Mouse (Mus musculus) forebrain, embryonic 16.5 days (tissue): ENCODE measurements around the gene Slc7a5. TPM values are rescaled to one million over a fixed set of nuclear protein-coding genes. Genes with fewer than 3 reads are reported as not detected.

Experiments used
- ATAC-seq: fragments of 200-750 bp; cut with Nextera tagmentation; 2 replicates; pipeline ENCODE4 v1.8.0; 2017; ENCODE audit warnings: mild to moderate bottlenecking, moderate library complexity
- H3K27ac ChIP-seq: fragments of 300-500 bp; sonication (generic); 2 replicates; pipeline ENCODE4 v1.5.1; 2014; ENCODE audit warnings: low read length, control low read depth
- H3K27me3 ChIP-seq: fragments of 300-500 bp; sonication (generic); replicated peaks from 2 replicates; pipeline ENCODE4 v1.6.1; 2014; ENCODE audit warnings: low read length; ENCODE audit not compliant: control insufficient read depth, insufficient read depth
- H3K36me3 ChIP-seq: fragments of 300-500 bp; sonication (generic); 2 replicates; pipeline ENCODE4 v1.6.1; 2014; ENCODE audit not compliant: control insufficient read depth, insufficient read depth
- H3K4me1 ChIP-seq: fragments of 300-500 bp; sonication (generic); replicated peaks from 2 replicates; pipeline ENCODE4 v1.6.1; 2014; ENCODE audit warnings: low read length; ENCODE audit not compliant: control insufficient read depth, insufficient read depth
- H3K4me2 ChIP-seq: fragments of 300-500 bp; sonication (generic); 2 replicates; pipeline ENCODE4 v1.6.1; 2014; ENCODE audit warnings: mild to moderate bottlenecking, low read length, control low read depth
- H3K4me3 ChIP-seq: fragments of 300-500 bp; sonication (generic); replicated peaks from 2 replicates; pipeline ENCODE4 v1.5.1; 2014; ENCODE audit warnings: mild to moderate bottlenecking, low read length, control low read depth
- H3K9ac ChIP-seq: fragments of 300-500 bp; sonication (generic); replicated peaks from 2 replicates; pipeline ENCODE4 v1.6.1; 2014; ENCODE audit warnings: low read depth, low read length, control low read depth
- H3K9me3 ChIP-seq: fragments of 300-500 bp; sonication (generic); 2 replicates; pipeline ENCODE4 v1.6.1; 2016; ENCODE audit warnings: low read length; ENCODE audit not compliant: control insufficient read depth
- WGBS: fragments of 180-500 bp; shearing (Covaris S2); extraction: QIAGEN DNeasy Blood & Tissue Kit; methylation state at CpG from one replicate; pipeline ENCODE4 v1.1.7; 2014; 5-methylcytosine and 5-hydroxymethylcytosine counted together
- polyA plus RNA-seq: library from polyadenylated mRNA; unstranded; fragments of >200 nt; fragmentation: Nextera tagmentation; extraction: Ambion mirVana; gene quantifications from 2 replicates; pipeline ENCODE4 v1.2.1, GENCODE M21; 2015

The Slc7a5 gene
- polyA plus RNA-seq, 1 experiment from 2014 or later: 44.1 TPM

DNA sequence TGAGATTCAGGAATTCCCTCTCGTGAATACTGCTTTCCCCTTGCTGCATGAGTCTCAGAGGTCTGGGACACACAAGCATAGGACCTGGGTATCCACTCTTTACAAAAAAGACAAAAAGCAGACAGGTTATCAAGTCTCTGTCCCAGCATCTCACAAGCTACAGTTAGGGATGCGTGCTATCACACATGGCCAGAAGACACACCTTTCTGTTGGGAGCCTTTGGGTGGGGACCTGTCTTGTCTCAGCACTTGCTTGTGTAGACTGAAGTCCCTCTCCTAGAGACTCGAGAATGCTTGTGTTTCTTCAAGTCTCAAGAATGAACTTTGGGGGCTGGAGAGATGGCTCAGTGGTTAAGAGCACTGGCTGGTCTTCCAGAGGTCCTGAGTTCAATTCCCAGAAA lies 5.3 kb upstream of the Slc7a5 start:
- no peak overlapping the region for H3K27ac ChIP-seq
- no peaks in the 10 kb centered on the region for H3K27me3 ChIP-seq
- 58% methylated on average over 3 of the region's 3 CpGs for WGBS
- no peak overlapping the region for H3K4me3 ChIP-seq
- H3K4me1 ChIP-seq: peaks cover 4% of the 10 kb centered on the region
- no peaks in the 10 kb centered on the region for H3K9me3 ChIP-seq
- no peak for ATAC-seq
- H3K4me2 ChIP-seq: no peak overlapping the region
- H3K9ac ChIP-seq: no peak overlapping the region
- H3K36me3 ChIP-seq: no peaks in the 10 kb centered on the region

DNA sequence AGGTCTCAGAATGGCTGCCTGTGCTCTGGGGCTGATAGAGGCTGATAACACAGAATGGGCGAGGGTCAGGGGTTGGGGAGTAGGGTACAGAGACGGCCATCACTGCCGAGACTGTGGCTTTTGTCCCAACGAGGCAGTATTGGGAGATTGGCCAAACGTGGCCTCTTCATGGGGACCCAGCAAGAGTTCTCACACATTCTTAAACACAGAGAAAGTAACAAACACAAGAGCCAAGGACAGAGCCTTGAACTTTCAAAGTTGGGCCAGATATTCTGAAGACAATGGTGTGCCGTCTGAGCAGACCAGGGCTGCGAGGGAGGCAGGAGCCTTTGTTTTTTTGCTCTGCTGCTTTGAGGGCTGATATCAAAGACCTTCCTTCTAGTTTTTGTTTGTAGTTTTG lies 4.5 kb upstream of the Slc7a5 start:
- Histone ChIP-seq H3K36me3 (no peaks in the 10 kb centered on the region), H3K4me3 (no peak overlapping the region), H3K27me3 (no peaks in the 10 kb centered on the region), H3K27ac (no peak overlapping the region), H3K4me1 (peaks cover 5% of the 10 kb centered on the region), H3K4me2 (no peak overlapping the region), H3K9ac (no peak overlapping the region), H3K9me3 (no peaks in the 10 kb centered on the region)
- WGBS: 61% methylated on average over 7 of the region's 7 CpGs
- no peak for ATAC-seq

DNA sequence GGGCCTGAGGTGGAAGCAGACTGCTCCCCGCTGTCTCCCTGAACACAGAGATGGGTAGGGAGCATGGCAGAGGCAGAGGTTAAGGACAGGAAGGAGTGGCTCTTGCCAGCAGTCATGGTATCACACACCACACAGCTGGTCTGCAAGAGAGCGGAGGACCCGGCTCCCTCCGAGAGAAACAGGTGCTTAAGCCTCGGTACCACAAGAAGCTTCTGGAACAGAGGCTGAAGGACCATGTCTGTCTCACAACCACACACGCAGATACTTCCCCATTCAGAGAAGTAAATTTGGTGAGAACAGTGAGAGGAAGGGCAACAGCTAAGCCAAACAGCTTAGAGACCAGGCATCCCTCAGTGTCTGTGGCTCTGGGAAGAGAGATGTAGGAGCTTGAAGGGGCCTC lies 3.9 kb upstream of the Slc7a5 start:
- no peak for ATAC-seq
- H3K27ac ChIP-seq: no peak overlapping the region

DNA sequence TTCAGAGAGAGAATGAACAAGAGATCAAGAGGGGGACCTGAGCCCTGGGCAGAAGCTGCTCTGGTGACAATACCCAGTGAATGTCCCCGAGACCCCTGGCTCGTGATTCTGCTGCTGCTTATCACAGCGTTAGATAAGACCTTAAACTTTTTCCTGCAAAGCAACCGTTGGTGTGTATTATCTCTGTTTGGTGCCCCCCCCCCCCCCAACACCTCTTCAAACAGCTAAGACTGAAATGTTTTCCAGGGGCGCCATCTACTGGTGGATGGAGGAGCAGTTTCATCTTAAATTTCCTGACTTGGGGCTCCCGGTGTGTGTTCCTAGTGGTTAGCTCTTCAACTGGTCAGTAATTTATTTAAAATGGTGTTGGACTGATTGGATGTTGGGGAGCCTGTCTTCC lies 2.2 kb upstream of the Slc7a5 start:
- Histone ChIP-seq H3K27ac (no peak overlapping the region), H3K9ac (no peak overlapping the region), H3K4me1 (peaks cover 22% of the 10 kb centered on the region), H3K4me2 (no peak overlapping the region), H3K27me3 (no peaks in the 10 kb centered on the region), H3K4me3 (no peak overlapping the region), H3K9me3 (no peaks in the 10 kb centered on the region), H3K36me3 (no peaks in the 10 kb centered on the region)
- WGBS: 9% methylated on average over 6 of the region's 6 CpGs
- no peak for ATAC-seq

More for the DNA sequence above, 3.9 kb upstream of the Slc7a5 start:
- Histone ChIP-seq H3K4me2 (no peak overlapping the region), H3K9me3 (no peaks in the 10 kb centered on the region), H3K4me3 (no peak overlapping the region), H3K9ac (no peak overlapping the region), H3K4me1 (peaks cover 9% of the 10 kb centered on the region), H3K27me3 (no peaks in the 10 kb centered on the region), H3K36me3 (no peaks in the 10 kb centered on the region)
- WGBS: 90% methylated on average over 6 of the region's 6 CpGs

DNA sequence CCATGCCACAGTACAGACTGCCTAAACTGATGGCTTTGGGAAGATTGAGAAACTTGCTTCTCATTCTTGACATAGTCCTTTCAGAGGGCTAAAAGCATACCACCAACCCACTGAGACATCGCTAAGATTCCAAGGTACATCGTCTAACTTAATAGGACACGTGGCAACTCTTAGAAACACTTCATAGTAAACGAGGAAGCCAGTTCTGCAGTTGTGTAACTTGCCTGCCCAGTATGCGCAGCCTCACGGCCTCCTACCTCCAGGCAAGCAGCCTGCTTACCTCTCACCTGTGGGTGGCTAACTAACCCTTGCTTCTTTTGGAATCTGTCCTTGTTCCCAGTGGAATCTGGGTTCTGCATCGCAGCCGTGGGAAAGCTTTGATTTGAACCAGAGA lies 1.7 kb upstream of the Slc7a5 start:
- Histone ChIP-seq H3K9me3 (no peaks in the 10 kb centered on the region), H3K4me1 (peaks cover 22% of the 10 kb centered on the region), H3K4me3 (no peak overlapping the region), H3K27ac (no peak overlapping the region), H3K4me2 (no peak overlapping the region), H3K27me3 (no peaks in the 10 kb centered on the region), H3K9ac (no peak overlapping the region), H3K36me3 (no peaks in the 10 kb centered on the region)
- ATAC-seq: no peak
- 72% methylated on average over 8 of the region's 8 CpGs for WGBS

DNA sequence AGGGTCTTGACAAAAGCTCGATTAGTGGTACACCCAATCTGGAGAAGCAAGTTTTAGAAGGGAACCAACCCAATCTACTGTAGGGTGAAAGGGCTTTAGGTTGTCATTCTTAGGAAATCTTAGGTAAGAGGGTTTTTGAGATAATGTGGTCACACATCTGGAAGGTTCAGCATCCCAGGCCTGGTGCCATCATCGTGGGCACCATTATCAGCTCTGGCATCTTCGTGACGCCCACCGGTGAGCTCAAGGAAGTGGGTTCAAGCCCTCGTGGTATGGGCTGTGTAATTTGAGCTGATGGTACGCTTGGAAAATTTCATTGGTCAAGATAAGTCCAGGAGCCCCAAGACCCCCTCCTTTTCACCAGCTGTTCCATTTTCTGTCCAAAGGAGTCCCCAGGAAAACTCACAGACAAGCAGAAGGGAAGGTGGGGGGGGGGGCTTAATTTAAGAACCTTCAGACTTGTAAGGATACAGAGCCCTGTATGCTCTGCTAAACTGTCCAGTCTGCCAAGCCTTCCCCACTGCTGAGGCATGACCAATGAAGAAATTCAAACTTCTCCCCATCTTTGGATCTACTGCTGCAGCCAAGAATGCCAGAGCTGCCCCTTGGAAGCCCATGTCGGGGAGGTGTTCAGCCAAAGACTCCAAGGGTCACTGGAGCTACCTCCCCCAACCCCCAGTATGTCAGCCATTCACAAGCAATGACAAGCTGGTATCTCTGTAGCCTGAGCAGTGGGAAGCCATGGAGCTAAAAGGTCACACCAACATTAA lies 1.1 kb upstream of the Slc7a5 start:
- Histone ChIP-seq H3K27me3 (no peaks in the 10 kb centered on the region), H3K4me2 (no peak overlapping the region; the same call in 1 of the 2 replicates), H3K36me3 (no peaks in the 10 kb centered on the region), H3K4me1 (peaks cover 22% of the 10 kb centered on the region), H3K9ac (no peak overlapping the region; the same call in 1 of the 2 replicates), H3K27ac (no peak overlapping the region), H3K4me3 (no peak overlapping the region), H3K9me3 (no peaks in the 10 kb centered on the region)
- no peak for ATAC-seq
- WGBS: 68% methylated on average over 8 of the region's 8 CpGs

DNA sequence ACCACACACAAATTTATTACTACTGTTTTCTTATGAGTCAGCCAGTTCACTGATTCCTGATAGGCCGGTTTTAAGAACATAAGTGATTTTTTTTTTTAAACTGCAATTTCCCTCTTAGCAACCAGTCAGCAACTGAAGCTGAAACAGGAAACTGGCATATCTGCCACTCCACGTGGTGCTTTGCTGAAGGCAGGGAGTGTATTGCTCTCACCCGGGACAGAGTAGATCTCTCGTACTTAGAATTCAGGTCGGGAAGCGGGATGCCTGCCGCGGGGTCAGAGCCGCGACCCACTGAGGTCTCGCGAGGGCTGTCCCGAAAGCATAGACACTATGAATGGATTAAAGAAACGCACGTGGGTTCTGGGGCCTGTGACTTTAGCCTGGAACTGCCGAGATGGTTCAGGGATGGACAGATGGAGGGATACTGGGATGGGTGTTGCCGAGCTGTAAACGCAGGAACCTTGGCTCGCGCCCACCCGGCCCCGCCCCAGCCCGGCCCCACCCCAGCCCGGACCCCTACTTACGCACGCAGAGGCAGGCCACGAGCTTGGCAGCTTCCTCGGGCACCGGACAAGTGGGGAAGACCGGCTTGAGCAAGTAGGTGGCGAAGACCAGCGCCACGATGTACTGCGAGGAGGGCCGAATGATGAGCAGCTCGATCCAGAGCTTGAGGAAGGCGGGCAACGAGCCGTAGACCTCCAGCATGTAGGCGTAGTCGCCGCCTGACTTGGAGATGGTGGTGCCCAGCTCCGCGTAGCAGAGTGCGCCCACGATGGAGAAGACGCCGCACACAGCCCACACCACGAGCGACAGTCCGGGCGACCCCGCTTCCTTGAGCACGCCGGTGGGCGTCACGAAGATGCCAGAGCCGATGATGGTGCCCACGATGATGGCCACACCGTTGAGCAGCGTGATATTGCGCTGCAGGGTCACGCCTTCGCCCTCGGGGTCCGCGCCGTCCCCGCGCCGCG lies 667 bp downstream of the Slc7a5 start:
- WGBS: under 1% methylated on average over 72 of the region's 72 CpGs
- Histone ChIP-seq H3K27ac (no peak overlapping the region), H3K27me3 (no peaks in the 10 kb centered on the region), H3K9ac (peak overlapping the region; percentile 65), H3K4me3 (peak overlapping the region; percentile 55), H3K36me3 (no peaks in the 10 kb centered on the region), H3K4me1 (peaks cover 22% of the 10 kb centered on the region), H3K9me3 (no peaks in the 10 kb centered on the region), H3K4me2 (peak overlapping the region; percentile 96)
- peak; percentile 61 for ATAC-seq

DNA sequence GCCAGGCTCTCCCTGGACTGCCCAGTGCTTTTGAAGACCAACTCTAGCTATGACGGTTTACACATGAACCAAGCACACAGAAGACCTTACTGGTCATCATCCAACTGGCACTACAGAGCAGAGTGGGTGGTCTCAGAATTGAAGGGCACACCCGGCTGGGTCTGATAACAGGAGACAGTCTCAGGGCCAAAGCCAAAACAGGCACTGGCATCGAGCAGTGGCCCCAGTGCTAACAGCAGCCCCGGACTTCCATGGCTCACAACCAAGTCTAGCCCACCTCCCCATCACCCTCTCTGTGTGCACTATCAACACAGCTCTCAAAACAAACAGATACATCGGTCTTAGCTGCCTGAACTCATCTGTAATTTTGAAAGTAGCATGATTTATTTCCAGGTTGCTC lies 1.6 kb downstream of the Slc7a5 start:
- WGBS: 25% methylated on average over 5 of the region's 5 CpGs
- Histone ChIP-seq H3K9me3 (no peaks in the 10 kb centered on the region), H3K4me1 (peaks cover 22% of the 10 kb centered on the region), H3K9ac (peak overlapping the region; percentile 12; the same call in 1 of the 2 replicates), H3K27me3 (no peaks in the 10 kb centered on the region), H3K27ac (no peak overlapping the region), H3K36me3 (no peaks in the 10 kb centered on the region), H3K4me3 (peak overlapping the region; percentile 55), H3K4me2 (peak overlapping the region; percentile 96)
- ATAC-seq: no peak

DNA sequence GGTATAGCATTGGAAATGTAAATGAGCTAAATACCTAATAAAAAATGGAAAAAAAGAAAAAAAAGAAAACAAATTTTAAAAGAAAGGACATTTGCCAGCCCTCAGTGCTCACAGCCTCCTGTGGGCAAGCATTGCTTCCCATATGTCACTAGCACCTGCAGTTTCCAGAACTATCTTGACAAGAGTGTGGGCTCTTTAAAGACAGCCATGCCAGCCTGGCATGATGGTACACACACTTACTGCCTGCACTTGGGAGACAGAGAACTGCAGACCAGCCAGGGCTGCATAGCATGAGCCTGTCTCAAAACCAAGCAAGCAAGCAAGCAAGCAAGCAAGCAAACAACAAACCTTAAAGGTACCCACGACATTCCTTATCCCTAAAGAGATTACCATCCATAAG lies 2.1 kb downstream of the Slc7a5 start:
- no peaks in the 10 kb centered on the region for H3K9me3 ChIP-seq
- no peak for ATAC-seq
- peak overlapping the region; percentile 12; the same call in 1 of the 2 replicates for H3K9ac ChIP-seq
- H3K27ac ChIP-seq: no peak overlapping the region
- H3K4me1 ChIP-seq: peaks cover 22% of the 10 kb centered on the region
- 44% methylated on average over 1 of the region's 1 CpGs for WGBS
- no peaks in the 10 kb centered on the region for H3K27me3 ChIP-seq
- H3K36me3 ChIP-seq: no peaks in the 10 kb centered on the region
- H3K4me3 ChIP-seq: peak overlapping the region; percentile 55
- H3K4me2 ChIP-seq: peak overlapping the region; percentile 96
